Mouse (Mus musculus) midbrain, embryonic 14.5 days (tissue): ENCODE measurements around the gene Med24. TPM values are rescaled to one million over a fixed set of nuclear protein-coding genes. Genes with fewer than 3 reads are reported as not detected.

Source experiments
- ATAC-seq: fragments of 200-750 bp; cut with Nextera tagmentation; 2 replicates; pipeline ENCODE4 v1.8.0; 2017; ENCODE audit warnings: moderate number of reproducible peaks, moderate library complexity; ENCODE audit not compliant: low FRiP score, low TSS enrichment
- DNase-seq: peaks from one replicate; pipeline ENCODE4 v3.0.0-alpha.2; 2015
- H3K27ac ChIP-seq: fragments of 300-500 bp; sonication (generic); replicated peaks from 2 replicates; pipeline ENCODE4 v1.5.1; 2014; ENCODE audit warnings: mild to moderate bottlenecking, low read depth, low read length, moderate library complexity
- H3K27me3 ChIP-seq: fragments of 300-500 bp; sonication (generic); 2 replicates; pipeline ENCODE4 v1.6.1; 2014; ENCODE audit warnings: low read length, control low read depth, mixed read lengths; ENCODE audit not compliant: control insufficient read depth, insufficient read depth
- H3K36me3 ChIP-seq: fragments of 300-500 bp; sonication (generic); 2 replicates; pipeline ENCODE4 v1.6.1; 2014; ENCODE audit warnings: low read length, control low read depth; ENCODE audit not compliant: control insufficient read depth, insufficient read depth
- H3K4me1 ChIP-seq: fragments of 300-500 bp; sonication (generic); 2 replicates; pipeline ENCODE4 v1.6.1; 2014; ENCODE audit warnings: mild to moderate bottlenecking, antibody characterized with exemption, low read length, control low read depth; ENCODE audit not compliant: control insufficient read depth, insufficient read depth
- H3K4me2 ChIP-seq: fragments of 300-500 bp; sonication (generic); 2 replicates; pipeline ENCODE4 v1.6.1; 2014; ENCODE audit warnings: mild to moderate bottlenecking, low read length, moderate library complexity
- H3K4me3 ChIP-seq: fragments of 300-500 bp; sonication (generic); replicated peaks from 2 replicates; pipeline ENCODE4 v1.5.1; 2014; ENCODE audit warnings: low read depth, low read length
- H3K9ac ChIP-seq: fragments of 300-500 bp; sonication (generic); replicated peaks from 2 replicates; pipeline ENCODE4 v1.6.1; 2014; ENCODE audit warnings: mild to moderate bottlenecking, low read length, moderate library complexity
- H3K9me3 ChIP-seq: fragments of 300-500 bp; sonication (generic); 2 replicates; pipeline ENCODE4 v1.6.1; 2016; ENCODE audit warnings: low read length, control low read depth, mixed read lengths; ENCODE audit not compliant: control insufficient read depth
- WGBS: fragments of 180-500 bp; shearing (Covaris S2); extraction: QIAGEN DNeasy Blood & Tissue Kit; methylation state at CpG from one replicate; pipeline ENCODE4 v1.1.7; 2014; 5-methylcytosine and 5-hydroxymethylcytosine counted together
- polyA plus RNA-seq: library from polyadenylated mRNA; unstranded; fragments of >200 nt; fragmentation: Nextera tagmentation; extraction: Ambion mirVana; gene quantifications from 2 replicates; pipeline ENCODE4 v1.2.1, GENCODE M21; 2014

The Med24 gene
- polyA plus RNA-seq, 1 experiment from 2014 or later = 81.1 TPM

GRCm38 (mm10) chr11:98767276-98767675 lies 38.0 kb upstream of the Med24 start:
- Histone ChIP-seq H3K27me3 (no peaks in the 10 kb centered on the region), H3K9me3 (no peaks in the 10 kb centered on the region), H3K4me2 (no peak overlapping the region), H3K36me3 (peaks cover 65% of the 10 kb centered on the region), H3K4me1 (peaks cover 31% of the 10 kb centered on the region), H3K27ac (peak overlapping the region; percentile 21), H3K9ac (peak overlapping the region; percentile 14; the same call in 1 of the 2 replicates), H3K4me3 (no peak overlapping the region)
- peak; percentile 55 for ATAC-seq
- WGBS = 22% methylated on average over 9 of the region's 9 CpGs
- peak; percentile 69 for DNase-seq

DNA sequence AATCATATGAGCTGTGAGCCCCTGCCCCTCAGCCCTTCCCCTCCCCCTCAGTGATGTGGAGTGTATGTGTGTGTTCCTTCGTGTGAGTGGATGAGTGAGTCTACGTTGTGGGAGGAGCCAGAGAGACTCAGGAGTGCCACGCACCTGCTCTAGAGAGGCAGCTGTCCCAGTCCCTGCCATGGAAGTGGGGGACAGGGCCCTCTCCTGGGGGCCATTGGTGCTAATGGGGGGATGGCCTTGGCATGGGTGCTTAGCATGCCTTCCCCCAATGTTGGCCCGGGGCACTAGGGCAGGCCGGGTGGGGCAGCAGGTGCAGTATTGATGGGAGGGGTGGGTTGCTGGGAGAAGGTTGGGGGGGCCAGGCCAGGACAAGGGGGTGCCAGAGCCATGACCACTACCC lies 37.6 kb upstream of the Med24 start:
- Histone ChIP-seq H3K36me3 (peaks cover 69% of the 10 kb centered on the region), H3K27me3 (no peaks in the 10 kb centered on the region), H3K9me3 (no peaks in the 10 kb centered on the region), H3K4me3 (no peak overlapping the region), H3K4me1 (peaks cover 31% of the 10 kb centered on the region), H3K27ac (peak overlapping the region; percentile 68), H3K9ac (peak overlapping the region; percentile 14; the same call in 1 of the 2 replicates), H3K4me2 (no peak overlapping the region)
- DNase-seq = no peak
- ATAC-seq = peak; percentile 22; the same call in 1 of the 2 replicates
- WGBS = 45% methylated on average over 5 of the region's 5 CpGs

GRCm38 (mm10) chr11:98766346-98766745 lies 37.1 kb upstream of the Med24 start:
- H3K9me3 ChIP-seq = no peaks in the 10 kb centered on the region
- H3K4me2 ChIP-seq = no peak overlapping the region
- H3K36me3 ChIP-seq = peaks cover 73% of the 10 kb centered on the region
- ATAC-seq (no peak), DNase-seq (no peak)
- 48% methylated on average over 2 of the region's 2 CpGs for WGBS
- H3K27me3 ChIP-seq = no peaks in the 10 kb centered on the region
- peak overlapping the region; percentile 68 for H3K27ac ChIP-seq
- peaks cover 31% of the 10 kb centered on the region for H3K4me1 ChIP-seq
- H3K9ac ChIP-seq = no peak overlapping the region; the same call in 1 of the 2 replicates
- no peak overlapping the region for H3K4me3 ChIP-seq

- Histone ChIP-seq H3K27me3 (no peaks in the 10 kb centered on the region), H3K9ac (no peak overlapping the region; the same call in 1 of the 2 replicates), H3K9me3 (no peaks in the 10 kb centered on the region), H3K4me1 (peaks cover 31% of the 10 kb centered on the region), H3K36me3 (peaks cover 73% of the 10 kb centered on the region), H3K4me2 (no peak overlapping the region), H3K4me3 (no peak overlapping the region), H3K27ac (peak overlapping the region; percentile 68)
- 50% methylated on average over 7 of the region's 9 CpGs for WGBS
- ATAC-seq (0 out of 2 replicates have a peak, but pooled peaks have one; percentile 21), DNase-seq (peak; percentile 44)
Observed at GRCm38 (mm10) chr11:98765421-98766309, 36.4 kb upstream of the Med24 start.

DNA sequence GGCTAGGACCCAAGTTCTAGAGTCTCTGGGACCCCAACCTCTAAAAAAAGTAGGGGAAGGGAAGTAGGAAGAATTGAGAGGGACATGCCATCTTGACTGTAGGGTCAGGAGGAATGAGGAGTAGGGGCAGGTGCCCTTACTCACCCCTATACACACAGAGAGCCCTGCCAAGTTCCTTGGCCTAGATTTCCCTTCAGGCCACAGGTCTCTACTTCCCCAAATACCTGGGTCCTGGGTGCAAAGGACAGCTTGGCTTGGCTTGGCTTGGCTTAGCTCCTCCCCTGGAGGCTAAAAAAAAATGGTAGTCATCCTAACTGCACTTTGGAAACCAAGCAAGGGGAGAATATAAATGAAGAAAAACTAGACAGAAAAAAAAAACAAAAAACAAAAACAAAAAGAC lies 35.5 kb upstream of the Med24 start:
- H3K27ac ChIP-seq = no peak overlapping the region

DNA sequence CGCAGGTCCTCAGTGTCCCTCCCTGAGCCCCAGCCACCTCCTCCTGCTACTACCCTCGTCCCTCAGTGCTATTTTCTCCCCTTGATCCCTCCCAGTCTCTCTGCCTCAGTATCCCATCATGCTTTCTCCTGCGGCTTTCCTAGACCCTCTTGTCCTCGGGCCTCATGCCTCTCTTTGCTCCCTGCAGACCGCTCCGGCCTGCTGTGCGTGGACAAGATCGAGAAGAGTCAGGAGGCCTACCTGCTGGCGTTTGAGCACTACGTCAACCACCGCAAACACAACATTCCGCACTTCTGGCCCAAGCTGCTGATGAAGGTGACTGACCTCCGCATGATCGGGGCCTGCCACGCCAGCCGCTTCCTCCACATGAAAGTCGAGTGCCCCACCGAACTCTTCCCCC lies 34.9 kb upstream of the Med24 start:
- WGBS = 89% methylated on average over 18 of the region's 18 CpGs
- Histone ChIP-seq H3K9me3 (no peaks in the 10 kb centered on the region), H3K9ac (no peak overlapping the region), H3K27me3 (no peaks in the 10 kb centered on the region), H3K4me2 (no peak overlapping the region), H3K27ac (no peak overlapping the region), H3K4me1 (peaks cover 31% of the 10 kb centered on the region), H3K4me3 (no peak overlapping the region), H3K36me3 (peaks cover 68% of the 10 kb centered on the region)
- ATAC-seq (no peak), DNase-seq (no peak)

More for the DNA sequence above, 35.5 kb upstream of the Med24 start:
- no peak for DNase-seq
- H3K36me3 ChIP-seq = peaks cover 73% of the 10 kb centered on the region
- peaks cover 31% of the 10 kb centered on the region for H3K4me1 ChIP-seq
- no peak overlapping the region for H3K4me2 ChIP-seq
- H3K27me3 ChIP-seq = no peaks in the 10 kb centered on the region
- no peaks in the 10 kb centered on the region for H3K9me3 ChIP-seq
- ATAC-seq = no peak
- H3K9ac ChIP-seq = 0 out of 2 replicates have a peak overlapping the region, but pooled peaks have one; percentile 9
- no peak overlapping the region for H3K4me3 ChIP-seq

DNA sequence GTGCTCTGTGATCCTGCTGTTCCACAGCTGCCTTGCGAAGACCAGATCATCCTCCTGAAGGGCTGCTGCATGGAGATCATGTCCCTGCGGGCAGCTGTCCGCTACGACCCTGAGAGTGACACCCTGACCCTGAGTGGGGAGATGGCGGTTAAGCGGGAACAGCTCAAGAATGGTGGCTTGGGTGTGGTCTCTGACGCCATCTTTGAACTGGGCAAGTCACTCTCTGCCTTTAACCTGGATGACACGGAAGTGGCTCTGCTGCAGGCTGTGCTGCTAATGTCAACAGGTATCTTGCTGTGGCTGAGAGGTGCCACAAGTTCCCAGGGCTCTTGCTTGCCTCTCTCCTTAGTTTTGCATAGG lies 34.2 kb upstream of the Med24 start:
- Histone ChIP-seq H3K27me3 (no peaks in the 10 kb centered on the region), H3K4me2 (no peak overlapping the region), H3K27ac (no peak overlapping the region), H3K9me3 (no peaks in the 10 kb centered on the region), H3K9ac (no peak overlapping the region), H3K4me3 (no peak overlapping the region), H3K4me1 (peaks cover 30% of the 10 kb centered on the region), H3K36me3 (peaks cover 67% of the 10 kb centered on the region)
- ATAC-seq (no peak), DNase-seq (no peak)
- WGBS = 89% methylated on average over 8 of the region's 8 CpGs

DNA sequence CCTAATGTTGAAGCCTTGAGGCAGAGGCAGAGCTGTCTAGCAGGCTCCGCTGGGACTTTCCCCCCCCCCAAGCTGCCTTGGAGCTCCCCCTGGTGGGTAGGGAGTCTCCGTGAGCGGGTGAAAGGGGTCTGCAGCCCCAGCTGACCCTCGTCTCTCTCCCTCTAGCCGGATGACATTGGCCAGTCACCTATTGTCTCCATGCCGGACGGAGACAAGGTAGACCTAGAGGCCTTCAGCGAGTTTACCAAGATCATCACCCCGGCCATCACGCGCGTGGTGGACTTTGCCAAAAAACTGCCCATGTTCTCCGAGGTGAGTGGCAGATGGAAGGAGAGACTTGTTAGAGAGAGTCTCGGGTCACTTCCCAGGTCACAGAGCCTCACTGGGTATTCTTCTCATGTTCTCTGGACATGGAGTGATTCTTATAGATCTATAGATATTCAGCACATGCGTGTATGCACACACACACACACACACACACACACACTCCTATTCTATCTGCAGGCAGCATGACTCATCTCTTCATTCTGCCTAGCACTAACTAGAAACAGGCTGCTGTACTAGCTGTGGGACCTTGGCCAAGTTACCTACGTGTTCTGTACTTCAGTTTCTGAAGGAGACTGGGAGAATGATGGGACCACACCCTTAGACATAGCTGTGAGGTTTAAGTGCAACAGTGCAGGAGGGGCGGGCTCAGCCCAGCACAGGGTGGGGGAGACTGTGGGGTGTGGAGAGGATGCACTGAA lies 33.7 kb upstream of the Med24 start:
- Histone ChIP-seq H3K9ac (no peak overlapping the region), H3K27ac (no peak overlapping the region), H3K4me2 (no peak overlapping the region), H3K9me3 (no peaks in the 10 kb centered on the region), H3K36me3 (peaks cover 66% of the 10 kb centered on the region), H3K4me3 (no peak overlapping the region), H3K4me1 (peaks cover 25% of the 10 kb centered on the region), H3K27me3 (no peaks in the 10 kb centered on the region)
- 61% methylated on average over 17 of the region's 17 CpGs for WGBS
- DNase-seq = peak; percentile 54
- ATAC-seq = no peak
